Mouse (Mus musculus) E14TG2a.4 (cell line): ENCODE measurements at regions not wholly inside any gene's neighbourhood (a gene's known extent, or its start where the extent isn't known, plus 50 kb on each side); places are given as distances from the start of the nearest gene placed in this dataset.

Experiments
- H3K27me3 ChIP-seq: 2 replicates; pipeline ENCODE4 v1.6.1; 2014; ENCODE audit warnings: low read length, control low read depth; ENCODE audit not compliant: insufficient read depth
- H3K36me3 ChIP-seq: 2 replicates; pipeline ENCODE4 v1.6.1; 2014; ENCODE audit warnings: low read length, control low read depth; ENCODE audit not compliant: insufficient read depth
- H3K4me1 ChIP-seq: replicated peaks from 2 replicates; pipeline ENCODE4 v1.6.1; 2014; ENCODE audit warnings: low read depth, low read length, control low read depth
- H3K4me3 ChIP-seq: replicated peaks from 2 replicates; pipeline ENCODE4 v1.5.1; 2014; ENCODE audit warnings: mild to moderate bottlenecking, low read length
- H3K9me3 ChIP-seq: 2 replicates; pipeline ENCODE4 v1.6.1; 2014; ENCODE audit warnings: low read length, control low read depth
- CTCF ChIP-seq: conservative IDR thresholded peaks from 2 replicates; pipeline ENCODE4 v1.5.1; 2014; ENCODE audit warnings: low read length
- NANOG ChIP-seq: IDR thresholded peaks from 2 replicates; pipeline ENCODE4 v1.6.1; 2014; ENCODE audit warnings: borderline replicate concordance, low read length, mixed read lengths
- POU5F1 ChIP-seq: IDR thresholded peaks from 2 replicates; pipeline ENCODE4 v1.6.1; 2014; ENCODE audit warnings: low read length, borderline replicate concordance

GRCm38 (mm10) chr17:93260366-93261205, 61.8 kb downstream of the Adcyap1 start:
- Histone ChIP-seq H3K9me3 (no peaks in the 10 kb centered on the region), H3K4me1 (no peaks in the 10 kb centered on the region), H3K4me3 (no peak overlapping the region), H3K36me3 (no peaks in the 10 kb centered on the region), H3K27me3 (no peaks in the 10 kb centered on the region)
- TF ChIP-seq NANOG: no peak
- TF ChIP-seq CTCF: no peak
- TF ChIP-seq POU5F1: no peak

- Histone ChIP-seq H3K9me3 (no peaks in the 10 kb centered on the region), H3K4me1 (no peaks in the 10 kb centered on the region), H3K4me3 (no peak overlapping the region), H3K36me3 (no peaks in the 10 kb centered on the region), H3K27me3 (no peaks in the 10 kb centered on the region)
- TF ChIP-seq NANOG (no peak), CTCF (no peak)
Measured at GRCm38 (mm10) chr17:93261206-93261504, 62.3 kb downstream of the Adcyap1 start.

GRCm38 (mm10) chr17:93306121-93306520, 107.3 kb downstream of the Adcyap1 start:
- Histone ChIP-seq H3K27me3 (no peaks in the 10 kb centered on the region), H3K36me3 (no peaks in the 10 kb centered on the region), H3K9me3 (no peaks in the 10 kb centered on the region), H3K4me3 (no peak overlapping the region), H3K4me1 (peaks cover 4% of the 10 kb centered on the region; the same call in 1 of the 2 replicates)
- TF ChIP-seq NANOG (no peak), POU5F1 (no peak), CTCF (peak; percentile 39)

- Histone ChIP-seq H3K27me3 (no peaks in the 10 kb centered on the region), H3K36me3 (no peaks in the 10 kb centered on the region), H3K4me3 (no peak overlapping the region), H3K4me1 (peaks cover 28% of the 10 kb centered on the region), H3K9me3 (no peaks in the 10 kb centered on the region)
- no peak for TF ChIP-seq CTCF
- TF ChIP-seq NANOG: no peak
- TF ChIP-seq POU5F1: no peak
Measured at GRCm38 (mm10) chr17:93312139-93312538, 113.3 kb downstream of the Adcyap1 start.

- no peak overlapping the region for H3K4me3 ChIP-seq
- no peaks in the 10 kb centered on the region for H3K27me3 ChIP-seq
- no peak for TF ChIP-seq NANOG
- no peak for TF ChIP-seq POU5F1
- TF ChIP-seq CTCF: no peak
- H3K4me1 ChIP-seq: peaks cover 28% of the 10 kb centered on the region
- H3K36me3 ChIP-seq: no peaks in the 10 kb centered on the region
- H3K9me3 ChIP-seq: no peaks in the 10 kb centered on the region
Measured at GRCm38 (mm10) chr17:93312640-93313309, 114.0 kb downstream of the Adcyap1 start.

GRCm38 (mm10) chr17:93313310-93313688, 114.5 kb downstream of the Adcyap1 start:
- TF ChIP-seq CTCF: no peak
- TF ChIP-seq NANOG: peak; percentile 56; the same call in 1 of the 2 replicates
- TF ChIP-seq POU5F1: no peak
- H3K4me1 ChIP-seq: peaks cover 28% of the 10 kb centered on the region
- H3K27me3 ChIP-seq: no peaks in the 10 kb centered on the region
- H3K36me3 ChIP-seq: no peaks in the 10 kb centered on the region
- no peaks in the 10 kb centered on the region for H3K9me3 ChIP-seq
- no peak overlapping the region for H3K4me3 ChIP-seq

GRCm38 (mm10) chr17:93314144-93314543, 115.3 kb downstream of the Adcyap1 start:
- Histone ChIP-seq H3K27me3 (no peaks in the 10 kb centered on the region), H3K9me3 (no peaks in the 10 kb centered on the region), H3K4me1 (peaks cover 28% of the 10 kb centered on the region), H3K4me3 (no peak overlapping the region), H3K36me3 (no peaks in the 10 kb centered on the region)
- TF ChIP-seq POU5F1 (no peak), NANOG (no peak), CTCF (no peak)

GRCm38 (mm10) chr17:93321482-93321881, 122.7 kb downstream of the Adcyap1 start:
- peak overlapping the region; percentile 82 for H3K4me3 ChIP-seq
- no peaks in the 10 kb centered on the region for H3K36me3 ChIP-seq
- no peak for TF ChIP-seq CTCF
- TF ChIP-seq POU5F1: no peak
- TF ChIP-seq NANOG: no peak

More at GRCm38 (mm10) chr17:93321482-93321881, 122.7 kb downstream of the Adcyap1 start:
- peaks cover 32% of the 10 kb centered on the region for H3K4me1 ChIP-seq
- H3K27me3 ChIP-seq: no peaks in the 10 kb centered on the region
- no peaks in the 10 kb centered on the region for H3K9me3 ChIP-seq
